15 mouse cellular contexts compared by ENCODE assay signal in genomic region chr13:50211842-50212241, GRCm38 (mm10). TPM values are rescaled to one million over a fixed set of nuclear protein-coding genes. Genes with fewer than 3 reads are reported as not detected.
DNase-seq lines count a peak whose midpoint lies in the region; ATAC-seq and TF ChIP-seq lines count a peak whose summit lies in the region.
"Not testable (repeated sequence)": the region's sequence is repeated elsewhere in the genome, so short reads cannot be mapped to it uniquely, and the experiment has no call there.
"Had no signal": no experiment of that assay in that cellular context is flagged by ENCODE, and none has a peak within 500 bp of the region (broad histone marks: within the 10 kb centered on the region; RNA-seq: fewer than 3 reads in every experiment).

No protein-coding gene starts in this region.

- not testable (repeated sequence) for H3K27me3 ChIP-seq in lung, postnatal 0 days (replicated peaks; ENCODE audit: insufficient read depth, low read length)

- peak; percentile 56 for TF ChIP-seq CTCF in lung, postnatal 0 days (IDR thresholded peaks at IDR 0.05)

- not testable (repeated sequence) for H3K27ac ChIP-seq in lung, postnatal 0 days (ENCODE audit: low read length)

- WGBS in lung, postnatal 0 days = 0% methylated on average over 1 of the region's 1 CpGs

- not testable (repeated sequence) for H3K36me3 ChIP-seq in lung, postnatal 0 days (ENCODE audit: insufficient read depth, low read length)

- not testable (repeated sequence) for TF ChIP-seq EP300 in lung, postnatal 0 days (IDR thresholded peaks at IDR 0.05)

- not testable (repeated sequence) for H3K4me1 ChIP-seq in lung, postnatal 0 days (ENCODE audit: insufficient read depth, low read depth, low read length)

- H3K4me2 ChIP-seq in lung, postnatal 0 days (replicated peaks; ENCODE audit: low read depth, low read length) = not testable (repeated sequence)

- not testable (repeated sequence) for ATAC-seq in lung, postnatal 0 days

- H3K9ac ChIP-seq in lung, postnatal 0 days (replicated peaks; ENCODE audit: low read depth) = not testable (repeated sequence)

- not testable (repeated sequence) for H3K4me3 ChIP-seq in lung, postnatal 0 days (ENCODE audit: low read depth, low read length)

- DNase-seq in 3T3-L1 (ENCODE audit: low read depth, low spot score) = peak; percentile 27
- peak; percentile 4 for DNase-seq in adrenal gland, adult 2 months
- peak; percentile 60 to 67 for DNase-seq in cerebellum, postnatal 14 days
- DNase-seq in forelimb bud, embryonic 11.5 days (ENCODE audit: low read depth, low spot score) = peak; percentile 9
- DNase-seq in hindlimb bud, embryonic 11.5 days (ENCODE audit: extremely low spot score, low read depth, low spot score) = peak; percentile 2
- peak; percentile 33 for DNase-seq in layer of hippocampus, adult 9-10 months (ENCODE audit: low spot score)
- DNase-seq in lung, postnatal 0 days (ENCODE audit: low spot score) = peak; percentile 5
- DNase-seq in right cerebral cortex, adult 18-20 months = peak; percentile 8

- not testable (repeated sequence) for H3K9me3 ChIP-seq in lung, postnatal 0 days (ENCODE audit: low read length)

RNA-seq across cellular contexts. Expression of gene Gm906, which starts 38.3 kb away (rescaled TPM):
- not detected for total RNA-seq in adrenal gland, adult 2 months (2021)
- polyA plus RNA-seq in adrenal gland, adult 2 months (2012; rRNA removed) = not detected in 2 replicates
- polyA plus RNA-seq in lung, postnatal 0 days (2015; fragmentation: Nextera tagmentation; extraction: Ambion mirVana) = 0.05 and 0.11 TPM in 2 replicates
- total RNA-seq: gastrocnemius, adult 8-10 months; left cerebral cortex, postnatal 10 days; neutrophil, adult 5-6 weeks had no signal
- polyA plus RNA-seq: erythroblast, embryonic 14.5 days; heart, embryonic 14.5 days; lung, adult 2 months; midbrain, embryonic 15.5 days had no signal

Comparison
In these comparisons a context has a peak if more than half of its experiments do, and no peak if none do; other contexts are left out.
1. DNase-seq: peak in every context shown above with its lines; median percentile 64 in cerebellum, postnatal 14 days; 33 in layer of hippocampus, adult 9-10 months; 27 in 3T3-L1; 9 in forelimb bud, embryonic 11.5 days; 8 in right cerebral cortex, adult 18-20 months; 5 in lung, postnatal 0 days; 4 in adrenal gland, adult 2 months; 2 in hindlimb bud, embryonic 11.5 days.